Mouse (Mus musculus): Measurements from ENCODE around the gene Psmd9.

Psmd9 gene

DNA sequence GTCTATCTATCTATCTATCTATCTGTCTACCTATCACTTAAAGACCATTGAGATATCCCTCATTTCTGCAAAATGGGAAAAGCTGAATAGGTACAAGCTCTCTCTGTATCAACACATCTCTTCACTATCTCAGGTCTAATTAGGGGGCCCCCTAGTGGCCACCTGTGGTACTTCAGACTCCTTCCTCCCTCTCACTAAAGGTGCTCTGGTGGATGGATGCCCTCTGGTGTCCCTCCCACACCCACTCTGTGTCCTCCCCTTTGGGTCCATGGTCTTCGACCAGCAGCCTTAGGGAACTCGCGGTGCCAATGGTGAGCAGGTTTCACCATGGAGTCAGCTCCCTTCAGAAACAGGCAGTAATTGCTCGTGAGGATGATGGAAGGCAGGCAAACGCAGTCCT, 89.8 kb downstream of the Psmd9 start:
- peak; percentile 32 for DNase-seq

DNA sequence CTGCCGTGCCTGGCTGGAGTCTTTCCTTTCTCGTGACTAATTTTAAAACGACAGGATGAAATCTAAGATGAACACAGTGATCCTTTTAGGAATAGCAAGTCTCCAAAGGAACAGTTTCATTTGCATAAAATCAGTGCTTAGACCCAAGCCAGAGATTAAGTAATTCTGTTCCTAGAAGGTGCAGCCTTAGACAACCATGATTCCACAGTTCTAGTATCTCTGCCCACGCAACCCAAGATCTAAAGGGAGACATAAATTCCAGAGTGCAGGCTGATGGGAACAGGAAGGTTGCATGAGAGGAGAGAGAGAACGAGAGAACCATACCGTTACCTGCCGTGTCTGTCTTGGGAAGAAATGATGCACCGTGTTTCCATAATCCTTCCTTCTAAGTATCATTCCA, 91.5 kb downstream of the Psmd9 start:
- peak; percentile 45 for DNase-seq

- no peak for DNase-seq
These were observed 97.7 kb downstream of the Psmd9 start for GRCm38 (mm10) chr5:123266909-123267308.

DNA sequence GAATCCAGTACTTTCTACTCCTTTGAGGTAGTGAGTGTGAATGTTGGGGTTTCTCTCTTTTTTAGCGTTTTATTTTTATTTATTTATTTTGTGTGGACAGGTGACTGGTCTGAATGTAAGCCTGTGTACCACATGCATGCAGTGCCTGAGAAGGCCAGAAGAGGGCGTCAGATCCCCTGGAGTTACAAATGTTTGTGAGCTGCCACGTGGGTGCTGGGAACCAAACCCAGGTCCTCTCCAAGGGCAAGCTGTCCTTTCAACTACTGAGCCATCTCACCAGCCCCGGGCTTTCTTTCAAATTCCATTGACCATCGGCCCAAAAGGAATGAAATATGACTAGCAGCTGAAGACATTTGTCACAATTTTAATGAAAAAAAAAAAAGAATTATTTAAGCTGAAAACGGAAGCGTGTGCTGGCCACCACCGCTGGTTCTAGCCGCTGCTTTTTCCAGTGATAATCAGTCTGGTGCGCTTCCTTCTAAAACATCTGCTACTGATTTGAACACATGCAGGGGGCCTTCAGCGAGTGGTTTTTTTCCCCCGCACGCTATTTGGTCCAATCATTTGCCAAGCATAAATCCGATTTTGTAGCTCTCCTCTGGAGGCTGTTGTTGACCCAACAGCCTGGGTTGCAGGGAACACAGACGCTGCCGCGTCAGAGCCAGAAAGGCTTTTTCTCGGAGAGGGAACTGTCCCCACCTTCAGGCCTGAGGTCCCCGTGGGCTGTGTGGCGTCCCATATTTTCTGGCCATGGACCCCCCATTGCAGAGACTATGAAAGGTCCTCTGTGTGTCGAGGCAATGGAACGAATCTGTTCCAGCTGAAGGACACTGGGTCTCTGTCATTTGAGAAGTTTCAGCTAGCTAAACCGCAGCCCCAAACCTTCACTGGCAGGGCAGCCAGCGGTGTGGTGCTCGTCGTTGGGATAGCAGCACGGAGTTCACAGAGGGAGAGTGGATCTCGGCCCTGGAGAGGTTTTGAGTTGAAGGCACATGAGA, 99.6 kb downstream of the Psmd9 start:
- DNase-seq = no peak

DNA sequence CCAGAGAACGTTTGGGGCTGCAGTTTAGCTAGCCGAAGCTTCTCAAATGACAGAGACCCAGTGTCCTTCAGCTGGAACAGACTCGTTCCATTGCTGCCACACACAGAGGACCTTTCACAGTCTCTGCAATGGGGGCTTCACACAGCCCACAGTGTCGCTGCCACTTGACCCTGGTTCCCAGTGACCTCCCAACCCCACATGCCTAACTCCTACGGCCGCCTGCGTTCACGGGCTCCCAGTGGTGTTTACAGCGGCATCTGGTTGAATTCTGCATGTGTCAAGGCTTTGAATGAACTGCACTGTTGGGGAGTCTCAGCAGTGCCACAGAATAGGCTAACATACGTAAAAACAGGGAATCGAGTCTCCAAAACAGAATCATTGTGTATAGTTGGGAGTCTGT, 101.7 kb downstream of the Psmd9 start:
- DNase-seq = no peak

- no peak for DNase-seq
These were observed 103.7 kb downstream of the Psmd9 start for GRCm38 (mm10) chr5:123272927-123273326.

DNA sequence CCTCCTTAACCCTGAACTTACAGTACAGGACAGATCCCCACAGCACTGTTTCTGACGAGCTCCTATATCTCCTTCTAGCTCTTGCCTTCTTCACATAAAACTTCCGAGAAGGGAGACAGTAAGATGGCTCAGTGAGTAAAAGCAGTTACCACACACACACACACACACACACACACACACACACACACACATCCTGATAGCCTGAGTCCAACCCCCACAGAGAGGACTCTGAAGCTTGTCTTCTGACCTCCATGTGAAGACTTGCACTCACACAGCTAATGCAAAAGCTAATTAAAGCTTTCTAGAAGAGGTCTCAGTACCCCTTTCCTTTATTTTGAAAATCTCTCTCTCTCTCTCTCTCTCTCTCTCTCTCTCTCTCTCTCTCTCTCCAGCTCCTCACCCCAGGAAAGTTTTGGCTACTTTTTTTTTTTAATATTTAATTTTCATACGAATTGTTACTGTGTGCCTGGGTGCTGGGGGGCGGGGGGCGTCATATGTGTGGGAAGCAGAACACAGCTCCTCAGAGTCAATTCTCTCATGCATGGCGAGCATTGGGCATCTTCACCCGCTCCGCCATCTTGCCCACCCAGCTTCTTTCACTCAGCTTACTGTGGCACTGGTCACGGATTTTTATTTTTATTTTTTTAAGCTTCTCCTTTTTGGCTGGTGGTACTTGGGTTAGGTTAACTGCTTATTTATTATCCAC, 107.6 kb downstream of the Psmd9 start:
- no peak for DNase-seq

- no peak for DNase-seq
These were observed 108.1 kb downstream of the Psmd9 start for GRCm38 (mm10) chr5:123277342-123277701.

DNA sequence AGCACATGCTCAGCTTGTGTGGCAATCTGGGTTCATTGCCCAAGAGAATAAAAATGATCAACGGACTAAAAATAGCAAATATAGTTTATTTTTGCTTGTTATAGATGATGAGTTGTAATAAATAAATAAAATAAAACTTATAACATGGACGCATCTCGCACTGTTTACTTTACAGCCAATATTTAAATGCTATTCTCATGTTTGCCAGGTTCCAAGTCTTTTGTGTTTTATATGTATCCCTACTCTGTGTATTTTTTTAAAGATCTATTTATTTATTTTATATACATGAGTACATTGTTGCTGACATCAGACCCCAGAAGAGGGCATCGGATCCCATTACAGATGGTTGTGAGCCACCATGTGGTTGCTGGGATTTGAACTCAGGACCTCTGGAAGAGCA, 108.5 kb downstream of the Psmd9 start:
- DNase-seq = no peak

GRCm38 (mm10) chr5:123279248-123279647, 110.0 kb downstream of the Psmd9 start:
- no peak for DNase-seq

GRCm38 (mm10) chr5:123281336-123282136, 112.3 kb downstream of the Psmd9 start:
- no peak for DNase-seq

- DNase-seq = peak; percentile 32
These were observed 116.0 kb downstream of the Psmd9 start for GRCm38 (mm10) chr5:123285174-123285573.

DNA sequence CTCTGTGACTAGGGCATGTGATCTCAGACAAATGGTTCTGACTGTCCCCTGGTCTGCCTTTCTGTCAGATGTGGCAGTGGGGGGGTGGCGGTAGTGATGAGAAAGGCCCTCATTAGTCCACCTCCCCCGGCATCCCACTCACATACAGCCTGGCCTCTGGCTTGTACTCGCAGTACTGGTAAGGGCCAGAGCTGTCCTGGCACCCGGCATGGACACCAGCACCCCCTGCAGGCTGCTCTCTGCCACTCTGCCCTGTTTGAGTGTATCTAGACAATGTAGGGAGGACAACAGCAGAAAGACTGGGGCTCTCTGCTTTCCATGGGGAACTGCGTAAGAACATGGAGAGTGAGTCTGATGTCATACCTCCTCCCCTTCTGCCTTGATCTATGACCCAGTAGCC, 118.9 kb downstream of the Psmd9 start:
- DNase-seq = no peak

GRCm38 (mm10) chr5:123294653-123295052, 125.4 kb downstream of the Psmd9 start:
- no peak for DNase-seq

GRCm38 (mm10) chr5:123296224-123296806, 127.1 kb downstream of the Psmd9 start:
- no peak for DNase-seq

- DNase-seq = no peak
These were observed 128.0 kb downstream of the Psmd9 start for GRCm38 (mm10) chr5:123296972-123297754.

GRCm38 (mm10) chr5:123297830-123298229, 128.6 kb downstream of the Psmd9 start:
- DNase-seq = no peak

DNA sequence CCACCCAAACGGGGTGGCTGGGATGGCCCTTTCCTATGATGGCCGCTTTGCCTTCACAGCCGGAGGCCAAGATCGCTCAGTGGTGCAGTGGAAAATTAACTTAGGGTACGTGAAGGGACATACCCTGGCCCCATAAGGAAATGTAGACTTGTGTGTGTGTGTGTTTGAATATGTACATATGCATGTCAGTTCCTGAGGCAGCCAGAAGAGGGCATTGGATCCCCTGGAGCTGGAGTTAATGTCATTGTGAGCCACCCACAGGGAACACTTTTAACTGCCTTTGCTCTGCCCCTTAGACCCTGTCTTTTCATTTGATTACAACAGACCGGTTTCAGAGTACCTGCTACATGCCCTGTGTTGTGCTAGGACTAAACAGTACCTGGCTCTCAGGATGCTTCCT, 129.3 kb downstream of the Psmd9 start:
- DNase-seq = no peak

Data from right cerebral cortex, adult 18-20 months (tissue).